Mouse (Mus musculus) small intestine, adult 2 months (tissue): ENCODE data around the gene Prn. TPM values are rescaled to one million over a fixed set of nuclear protein-coding genes. Genes with fewer than 3 reads are reported as not detected.

Experiments
- H3K27ac ChIP-seq: fragments of 200-500 bp; 2 replicates; pipeline ENCODE4 v1.5.1; 2012; ENCODE audit warnings: low read depth, low read length, control low read depth, inconsistent platforms; ENCODE audit not compliant: insufficient read depth
- H3K27me3 ChIP-seq: fragments of 200-500 bp; 2 replicates; pipeline ENCODE4 v1.6.1; 2012; ENCODE audit warnings: mild to moderate bottlenecking, moderate library complexity, low read length, inconsistent platforms; ENCODE audit not compliant: control insufficient read depth, insufficient read depth
- H3K36me3 ChIP-seq: fragments of 200-500 bp; 2 replicates; pipeline ENCODE4 v1.6.1; 2012; ENCODE audit warnings: mild to moderate bottlenecking, low read length, control low read depth, inconsistent platforms; ENCODE audit not compliant: control insufficient read depth, insufficient read depth
- H3K4me1 ChIP-seq: fragments of 200-500 bp; 2 replicates; pipeline ENCODE4 v1.6.1; 2012; ENCODE audit warnings: low read length, inconsistent platforms, mixed read lengths; ENCODE audit not compliant: control insufficient read depth, insufficient read depth, insufficient read length
- H3K4me3 ChIP-seq: fragments of 200-500 bp; 2 replicates; pipeline ENCODE4 v1.5.1; 2012; ENCODE audit warnings: low read depth, mild to moderate bottlenecking, control low read depth, inconsistent platforms, low read length, moderate library complexity
- CTCF ChIP-seq: fragments of 200-500 bp; IDR thresholded peaks from 2 replicates; pipeline ENCODE4 v1.5.1; 2012; ENCODE audit warnings: low read depth, mild to moderate bottlenecking, control low read depth, inconsistent platforms, low read length, moderate library complexity, mixed read lengths; ENCODE audit not compliant: insufficient replicate concordance, insufficient read length; ENCODE audit errors: extremely low read depth
- POLR2A ChIP-seq: fragments of 200-500 bp; IDR thresholded peaks from 2 replicates; pipeline ENCODE4 v1.6.1; 2012; ENCODE audit warnings: low read depth, mild to moderate bottlenecking, control low read depth, inconsistent platforms, low read length, moderate library complexity
- WGBS: fragments of 180-500 bp; shearing (Covaris S2); methylation state at CpG from one replicate; pipeline ENCODE4 v1.1.7; 2018; 5-methylcytosine and 5-hydroxymethylcytosine counted together
- polyA plus RNA-seq: library from polyadenylated mRNA; depleted of rRNA; stranded (reverse); fragments of >200 nt; gene quantifications from 2 replicates; pipeline ENCODE4 v1.2.3, GENCODE M21; 2012; rRNA removed

The Prn gene
- polyA plus RNA-seq: not detected in 2 replicates

- Histone ChIP-seq H3K27me3 (no peaks in the 10 kb centered on the region), H3K36me3 (no peaks in the 10 kb centered on the region), H3K4me3 (peak within 1 kb of the TSS; percentile 94), H3K27ac (0 out of 2 replicates have a peak within 1 kb of the TSS, but pooled peaks have one; percentile 21), H3K4me1 (peaks cover 3% of the 10 kb centered on the region; the same call in 1 of the 2 replicates)
- TF ChIP-seq POLR2A (peak; percentile 74), CTCF (no peak)
- 7% methylated on average over 52 of the region's 52 CpGs for WGBS
Observed at GRCm38 (mm10) chr2:131909683-131910572, at the start of gene Prn, which contains the start of gene Prnp. Gene Prn, plus strand, starts transcription at chr2:131909957. Gene Prnp, plus strand, starts transcription at chr2:131909928.

GRCm38 (mm10) chr2:131862617-131863275 is 47.0 kb upstream of the Prn start:
- Histone ChIP-seq H3K4me3 (no peak overlapping the region), H3K27me3 (no peaks in the 10 kb centered on the region), H3K36me3 (no peaks in the 10 kb centered on the region), H3K27ac (no peak overlapping the region), H3K4me1 (no peaks in the 10 kb centered on the region)
- 51% methylated on average over 3 of the region's 3 CpGs for WGBS
- no peak for TF ChIP-seq CTCF
- TF ChIP-seq POLR2A: no peak

GRCm38 (mm10) chr2:131863472-131863871 is 46.3 kb upstream of the Prn start:
- TF ChIP-seq CTCF: no peak
- TF ChIP-seq POLR2A: no peak
- H3K27me3 ChIP-seq: no peaks in the 10 kb centered on the region

GRCm38 (mm10) chr2:131864262-131864796 is 45.4 kb upstream of the Prn start:
- TF ChIP-seq POLR2A (no peak), CTCF (no peak)
- 86% methylated on average over 2 of the region's 2 CpGs for WGBS
- H3K27me3 ChIP-seq: no peaks in the 10 kb centered on the region
- H3K27ac ChIP-seq: no peak overlapping the region
- H3K36me3 ChIP-seq: no peaks in the 10 kb centered on the region
- no peaks in the 10 kb centered on the region for H3K4me1 ChIP-seq
- no peak overlapping the region for H3K4me3 ChIP-seq

More at GRCm38 (mm10) chr2:131863472-131863871, 46.3 kb upstream of the Prn start:
- Histone ChIP-seq H3K4me3 (no peak overlapping the region), H3K4me1 (no peaks in the 10 kb centered on the region), H3K36me3 (no peaks in the 10 kb centered on the region), H3K27ac (no peak overlapping the region)
- WGBS: 71% methylated on average over 3 of the region's 3 CpGs

GRCm38 (mm10) chr2:131866676-131867075 is 43.1 kb upstream of the Prn start:
- Histone ChIP-seq H3K27me3 (no peaks in the 10 kb centered on the region), H3K4me3 (no peak overlapping the region), H3K27ac (no peak overlapping the region), H3K4me1 (no peaks in the 10 kb centered on the region), H3K36me3 (no peaks in the 10 kb centered on the region)
- no peak for TF ChIP-seq CTCF
- TF ChIP-seq POLR2A: no peak

- no peaks in the 10 kb centered on the region for H3K4me1 ChIP-seq
- H3K4me3 ChIP-seq: no peak overlapping the region
- 41% methylated on average over 5 of the region's 5 CpGs for WGBS
- no peaks in the 10 kb centered on the region for H3K27me3 ChIP-seq
- no peaks in the 10 kb centered on the region for H3K36me3 ChIP-seq
- TF ChIP-seq POLR2A (no peak), CTCF (no peak)
- H3K27ac ChIP-seq: no peak overlapping the region
Observed at GRCm38 (mm10) chr2:131868983-131869382, 40.8 kb upstream of the Prn start.

GRCm38 (mm10) chr2:131873376-131873775 is 36.4 kb upstream of the Prn start:
- WGBS: 74% methylated on average over 1 of the region's 1 CpGs
- no peak overlapping the region for H3K4me3 ChIP-seq
- no peak overlapping the region for H3K27ac ChIP-seq
- no peaks in the 10 kb centered on the region for H3K27me3 ChIP-seq
- no peaks in the 10 kb centered on the region for H3K4me1 ChIP-seq
- TF ChIP-seq POLR2A (no peak), CTCF (no peak)
- H3K36me3 ChIP-seq: no peaks in the 10 kb centered on the region
